Mouse (Mus musculus): ENCODE data around the gene Enpp4.

GRCm38 (mm10) chr17:44058145-44058544 is 47.5 kb downstream of the Enpp4 start:
- TF ChIP-seq ZC3H11A (IDR thresholded peaks at IDR 0.05; ENCODE audit: borderline replicate concordance, low read depth, low read length) (no peak), MAFK (IDR thresholded peaks at IDR 0.05; ENCODE audit: insufficient read depth, low read depth, low read length) (no peak)
